Mouse (Mus musculus): ENCODE results near the gene Dapl1. TPM values are rescaled to one million over a fixed set of nuclear protein-coding genes. Genes with fewer than 3 reads are reported as not detected.

Dapl1 gene
- polyA plus RNA-seq, 2 experiments = 1.0 to 3.1 TPM

DNA sequence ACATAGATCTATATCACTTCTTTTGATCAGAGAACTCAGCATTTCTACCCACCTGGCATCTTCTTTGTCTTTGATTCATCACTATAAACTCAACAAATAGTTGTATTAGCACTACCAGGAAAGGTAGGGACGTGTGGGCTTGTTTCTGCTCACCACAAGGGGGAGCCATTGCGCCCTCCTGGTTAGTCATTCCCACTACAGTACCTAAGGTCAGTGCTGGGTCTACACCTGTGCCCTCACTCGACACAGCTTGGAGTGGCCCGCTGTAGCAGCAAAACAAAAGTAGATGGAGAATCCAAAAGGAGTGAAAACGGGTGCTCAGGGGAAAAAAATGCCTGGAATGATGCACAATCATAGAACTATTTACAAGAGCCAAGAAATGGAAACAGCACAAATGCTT is 44.0 kb upstream of the Dapl1 start:
- H3K4me3 ChIP-seq (replicated peaks; ENCODE audit: low read length) = no peak overlapping the region
- DNase-seq (ENCODE audit: low spot score) (peak; percentile 49), ATAC-seq (ENCODE audit: low FRiP score, low read depth) (no peak)
- 28% methylated on average over 5 of the region's 5 CpGs for WGBS
- H3K9me3 ChIP-seq (ENCODE audit: control insufficient read depth, low read length) = 0 out of 2 replicates have a peak, but pooled peaks cover 4% of the 10 kb centered on the region
- TF ChIP-seq POLR2A (IDR thresholded peaks at IDR 0.05; ENCODE audit: borderline replicate concordance, extremely low read depth, insufficient read depth, insufficient read length) = no peak
- H3K27ac ChIP-seq (replicated peaks; ENCODE audit: low read depth, low read length) = no peak overlapping the region
- no peaks in the 10 kb centered on the region for H3K27me3 ChIP-seq (ENCODE audit: control insufficient read depth, insufficient read depth, low read length)
- 0 out of 2 replicates have a peak, but pooled peaks cover 7% of the 10 kb centered on the region for H3K4me1 ChIP-seq (ENCODE audit: control insufficient read depth, insufficient read depth, low read length)
- H3K36me3 ChIP-seq (ENCODE audit: control insufficient read depth, insufficient read depth, low read length) = no peaks in the 10 kb centered on the region
- no peak overlapping the region for H3K9ac ChIP-seq (ENCODE audit: low read depth, low read length, severe bottlenecking)
- no peak overlapping the region for H3K4me2 ChIP-seq (replicated peaks; ENCODE audit: low read depth, low read length, severe bottlenecking)

DNA sequence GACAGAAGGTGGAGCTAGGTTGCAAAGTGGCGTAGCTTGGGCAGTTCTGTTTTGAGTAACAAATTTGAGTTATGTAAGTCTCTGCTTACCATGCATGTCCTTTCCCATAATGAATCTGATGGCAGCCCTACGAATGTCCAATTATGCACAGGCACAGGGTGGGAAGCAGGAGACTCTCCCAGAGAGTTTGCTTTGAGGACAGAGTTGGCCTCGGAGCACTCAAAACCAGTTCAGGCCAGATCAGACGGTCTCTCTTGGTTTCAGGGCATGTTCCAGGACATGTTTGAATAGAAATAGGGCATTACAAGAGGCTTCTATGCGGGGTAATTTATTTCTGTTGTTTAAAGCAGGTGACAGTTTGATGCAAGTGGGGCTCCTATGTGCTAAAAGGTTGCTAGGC is 42.8 kb upstream of the Dapl1 start:
- Histone ChIP-seq H3K4me1 (ENCODE audit: control insufficient read depth, insufficient read depth, low read length) (0 out of 2 replicates have a peak, but pooled peaks cover 7% of the 10 kb centered on the region), H3K36me3 (ENCODE audit: control insufficient read depth, insufficient read depth, low read length) (no peaks in the 10 kb centered on the region), H3K9ac (ENCODE audit: low read depth, low read length, severe bottlenecking) (no peak overlapping the region), H3K4me2 (replicated peaks; ENCODE audit: low read depth, low read length, severe bottlenecking) (no peak overlapping the region), H3K4me3 (replicated peaks; ENCODE audit: low read length) (no peak overlapping the region), H3K27ac (replicated peaks; ENCODE audit: low read depth, low read length) (no peak overlapping the region), H3K27me3 (ENCODE audit: control insufficient read depth, insufficient read depth, low read length) (no peaks in the 10 kb centered on the region), H3K9me3 (ENCODE audit: control insufficient read depth, low read length) (0 out of 2 replicates have a peak, but pooled peaks cover 4% of the 10 kb centered on the region)
- DNase-seq (ENCODE audit: low spot score) (no peak), ATAC-seq (ENCODE audit: low FRiP score, low read depth) (no peak)
- TF ChIP-seq POLR2A (IDR thresholded peaks at IDR 0.05; ENCODE audit: borderline replicate concordance, extremely low read depth, insufficient read depth, insufficient read length) = no peak
- 80% methylated on average over 5 of the region's 5 CpGs for WGBS

DNA sequence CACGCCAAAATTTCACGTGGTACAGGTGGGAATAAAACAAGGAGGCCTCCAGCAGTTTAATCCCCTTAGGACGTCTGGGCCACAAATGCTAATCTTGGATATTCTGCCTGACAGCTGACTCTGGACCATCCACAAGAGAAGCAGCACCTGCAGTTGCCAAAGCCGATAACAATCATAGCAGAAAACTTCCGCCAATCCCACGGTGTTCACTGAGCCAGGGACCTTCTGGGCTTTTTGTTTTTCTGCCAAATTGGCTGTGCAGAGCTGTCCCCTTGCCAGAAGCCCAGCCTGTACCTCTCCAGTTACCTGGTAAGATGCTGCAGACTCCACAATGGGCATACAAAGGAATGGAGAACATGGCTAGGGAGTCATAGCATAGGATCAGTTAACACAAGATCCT is 37.8 kb upstream of the Dapl1 start:
- Histone ChIP-seq H3K27me3 (ENCODE audit: control insufficient read depth, insufficient read depth, low read length) (no peaks in the 10 kb centered on the region), H3K27ac (replicated peaks; ENCODE audit: low read depth, low read length) (no peak overlapping the region), H3K4me3 (replicated peaks; ENCODE audit: low read length) (no peak overlapping the region), H3K9ac (ENCODE audit: low read depth, low read length, severe bottlenecking) (no peak overlapping the region), H3K4me2 (replicated peaks; ENCODE audit: low read depth, low read length, severe bottlenecking) (no peak overlapping the region), H3K36me3 (ENCODE audit: control insufficient read depth, insufficient read depth, low read length) (no peaks in the 10 kb centered on the region), H3K4me1 (ENCODE audit: control insufficient read depth, insufficient read depth, low read length) (no peaks in the 10 kb centered on the region), H3K9me3 (ENCODE audit: control insufficient read depth, low read length) (0 out of 2 replicates have a peak, but pooled peaks cover 4% of the 10 kb centered on the region)
- no peak for TF ChIP-seq POLR2A (IDR thresholded peaks at IDR 0.05; ENCODE audit: borderline replicate concordance, extremely low read depth, insufficient read depth, insufficient read length)
- DNase-seq (ENCODE audit: low spot score) (no peak), ATAC-seq (ENCODE audit: low FRiP score, low read depth) (no peak)
- 59% methylated on average over 6 of the region's 6 CpGs for WGBS

DNA sequence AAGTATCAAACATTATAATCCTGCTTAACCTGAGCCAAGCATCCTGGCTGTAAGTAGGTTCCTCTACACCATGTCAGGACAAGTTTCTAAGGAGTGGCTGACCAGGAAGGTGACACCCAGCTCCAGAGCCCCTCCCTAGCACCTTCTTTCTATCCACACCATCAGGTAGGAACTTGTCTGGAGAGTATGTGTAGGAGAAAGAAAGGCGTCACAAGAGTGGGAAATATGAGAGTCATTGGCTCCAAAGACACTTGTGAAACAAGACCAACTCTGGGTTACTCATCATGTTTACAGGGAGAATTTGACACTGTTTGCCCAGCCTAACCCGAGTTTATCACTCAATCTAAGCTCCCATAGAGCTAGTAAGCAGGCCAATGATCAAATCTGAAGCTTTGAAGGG is 36.7 kb upstream of the Dapl1 start:
- 58% methylated on average over 2 of the region's 2 CpGs for WGBS
- DNase-seq (ENCODE audit: low spot score) (no peak), ATAC-seq (ENCODE audit: low FRiP score, low read depth) (no peak)
- Histone ChIP-seq H3K9ac (ENCODE audit: low read depth, low read length, severe bottlenecking) (no peak overlapping the region), H3K9me3 (ENCODE audit: control insufficient read depth, low read length) (0 out of 2 replicates have a peak, but pooled peaks cover 4% of the 10 kb centered on the region), H3K4me3 (replicated peaks; ENCODE audit: low read length) (no peak overlapping the region), H3K4me1 (ENCODE audit: control insufficient read depth, insufficient read depth, low read length) (no peaks in the 10 kb centered on the region), H3K4me2 (replicated peaks; ENCODE audit: low read depth, low read length, severe bottlenecking) (no peak overlapping the region), H3K27me3 (ENCODE audit: control insufficient read depth, insufficient read depth, low read length) (no peaks in the 10 kb centered on the region), H3K36me3 (ENCODE audit: control insufficient read depth, insufficient read depth, low read length) (no peaks in the 10 kb centered on the region), H3K27ac (replicated peaks; ENCODE audit: low read depth, low read length) (no peak overlapping the region)
- no peak for TF ChIP-seq POLR2A (IDR thresholded peaks at IDR 0.05; ENCODE audit: borderline replicate concordance, extremely low read depth, insufficient read depth, insufficient read length)

DNA sequence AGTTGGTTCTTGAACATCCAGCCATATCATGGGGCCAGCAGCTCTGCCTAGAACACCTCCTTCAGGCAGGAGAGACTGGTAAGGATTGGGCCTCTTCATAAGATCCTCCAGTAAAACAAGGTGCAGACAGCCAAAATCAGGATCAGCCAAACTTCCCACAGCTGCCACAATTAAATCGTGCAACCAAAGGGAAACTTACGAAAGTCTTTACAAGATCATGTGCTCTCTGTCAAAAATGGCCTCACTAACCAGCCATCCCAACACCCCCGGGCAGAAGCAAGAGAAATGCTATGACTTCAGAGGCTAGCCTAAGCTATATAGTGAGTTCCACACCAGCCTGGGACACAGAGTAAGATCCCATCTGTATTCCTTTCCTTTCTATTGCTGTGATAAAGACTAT is 35.9 kb upstream of the Dapl1 start:
- DNase-seq (ENCODE audit: low spot score) = no peak
- H3K27me3 ChIP-seq (ENCODE audit: control insufficient read depth, insufficient read depth, low read length) = no peaks in the 10 kb centered on the region
- TF ChIP-seq POLR2A (IDR thresholded peaks at IDR 0.05; ENCODE audit: borderline replicate concordance, extremely low read depth, insufficient read depth, insufficient read length) = no peak
- H3K27ac ChIP-seq (replicated peaks; ENCODE audit: low read depth, low read length) = no peak overlapping the region
- no peak overlapping the region for H3K9ac ChIP-seq (ENCODE audit: low read depth, low read length, severe bottlenecking)
- H3K9me3 ChIP-seq (ENCODE audit: control insufficient read depth, low read length) = 0 out of 2 replicates have a peak, but pooled peaks cover 4% of the 10 kb centered on the region
- no peak overlapping the region for H3K4me2 ChIP-seq (replicated peaks; ENCODE audit: low read depth, low read length, severe bottlenecking)
- 80% methylated on average over 3 of the region's 3 CpGs for WGBS
- H3K4me3 ChIP-seq (replicated peaks; ENCODE audit: low read length) = no peak overlapping the region
- no peaks in the 10 kb centered on the region for H3K4me1 ChIP-seq (ENCODE audit: control insufficient read depth, insufficient read depth, low read length)
- H3K36me3 ChIP-seq (ENCODE audit: control insufficient read depth, insufficient read depth, low read length) = no peaks in the 10 kb centered on the region
- no peak for ATAC-seq (ENCODE audit: low FRiP score, low read depth)

DNA sequence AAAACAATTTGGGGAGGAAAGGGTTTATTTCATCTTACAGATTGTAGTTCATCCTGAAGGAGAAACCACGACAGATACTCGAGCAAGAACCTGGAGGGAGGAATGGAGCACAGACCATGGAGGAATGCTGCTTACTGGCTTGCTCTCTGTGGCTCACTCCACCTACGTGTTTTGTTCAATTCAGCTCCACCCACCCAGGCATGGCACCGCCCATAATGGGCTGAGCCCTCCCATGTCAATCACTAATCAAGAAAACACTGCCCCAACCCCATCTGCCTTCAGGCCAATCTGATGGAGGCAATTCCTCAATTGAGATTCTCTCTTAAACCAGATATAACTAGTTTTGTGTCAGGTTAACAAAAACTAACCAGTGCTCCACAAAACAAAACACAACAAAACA is 35.5 kb upstream of the Dapl1 start:
- Histone ChIP-seq H3K27me3 (ENCODE audit: control insufficient read depth, insufficient read depth, low read length) (no peaks in the 10 kb centered on the region), H3K27ac (replicated peaks; ENCODE audit: low read depth, low read length) (no peak overlapping the region), H3K4me2 (replicated peaks; ENCODE audit: low read depth, low read length, severe bottlenecking) (no peak overlapping the region), H3K4me3 (replicated peaks; ENCODE audit: low read length) (no peak overlapping the region), H3K4me1 (ENCODE audit: control insufficient read depth, insufficient read depth, low read length) (no peaks in the 10 kb centered on the region), H3K9ac (ENCODE audit: low read depth, low read length, severe bottlenecking) (no peak overlapping the region), H3K36me3 (ENCODE audit: control insufficient read depth, insufficient read depth, low read length) (no peaks in the 10 kb centered on the region), H3K9me3 (ENCODE audit: control insufficient read depth, low read length) (0 out of 2 replicates have a peak, but pooled peaks cover 4% of the 10 kb centered on the region)
- no peak for DNase-seq (ENCODE audit: low spot score)
- ATAC-seq (ENCODE audit: low FRiP score, low read depth) = no peak
- WGBS = 68% methylated on average over 4 of the region's 4 CpGs
- TF ChIP-seq POLR2A (IDR thresholded peaks at IDR 0.05; ENCODE audit: borderline replicate concordance, extremely low read depth, insufficient read depth, insufficient read length) = no peak
